Mouse (Mus musculus) neural tube, embryonic 11.5 days (tissue): ENCODE results near the gene Apol10b. TPM values are rescaled to one million over a fixed set of nuclear protein-coding genes. Genes with fewer than 3 reads are reported as not detected.

Experiments used
- ATAC-seq: fragments of 200-750 bp; cut with Nextera tagmentation; 2 replicates; pipeline ENCODE4 v1.8.0; 2017; ENCODE audit warnings: moderate number of reproducible peaks, mild to moderate bottlenecking, moderate TSS enrichment, moderate library complexity; ENCODE audit not compliant: insufficient read depth, low FRiP score, low TSS enrichment
- DNase-seq: peaks from one replicate; pipeline ENCODE4 v3.0.0-alpha.2; 2015; ENCODE audit warnings: low spot score
- H3K27ac ChIP-seq: fragments of 300-500 bp; sonication (generic); 2 replicates; pipeline ENCODE4 v1.5.1; 2014; ENCODE audit warnings: low read depth, mild to moderate bottlenecking, low read length
- H3K27me3 ChIP-seq: fragments of 300-500 bp; sonication (generic); 2 replicates; pipeline ENCODE4 v1.6.1; 2014; ENCODE audit warnings: mild to moderate bottlenecking, low read length, mixed read lengths; ENCODE audit not compliant: control insufficient read depth, insufficient read depth
- H3K36me3 ChIP-seq: fragments of 300-500 bp; sonication (generic); 2 replicates; pipeline ENCODE4 v1.6.1; 2014; ENCODE audit warnings: mild to moderate bottlenecking, low read length, moderate library complexity, mixed read lengths; ENCODE audit not compliant: control insufficient read depth, insufficient read depth
- H3K4me1 ChIP-seq: fragments of 300-500 bp; sonication (generic); 2 replicates; pipeline ENCODE4 v1.6.1; 2014; ENCODE audit warnings: low read length, mixed read lengths; ENCODE audit not compliant: control insufficient read depth, insufficient read depth
- H3K4me2 ChIP-seq: fragments of 300-500 bp; sonication (generic); 2 replicates; pipeline ENCODE4 v1.6.1; 2014; ENCODE audit warnings: low read depth, mild to moderate bottlenecking, moderate library complexity
- H3K4me3 ChIP-seq: fragments of 300-500 bp; sonication (generic); 2 replicates; pipeline ENCODE4 v1.5.1; 2014; ENCODE audit warnings: low read depth, low read length
- H3K9ac ChIP-seq: fragments of 300-500 bp; sonication (generic); 2 replicates; pipeline ENCODE4 v1.6.1; 2014; ENCODE audit warnings: mild to moderate bottlenecking, low read length
- H3K9me3 ChIP-seq: fragments of 300-500 bp; sonication (generic); 2 replicates; pipeline ENCODE4 v1.6.1; 2016; ENCODE audit warnings: low read length; ENCODE audit not compliant: control insufficient read depth
- WGBS: fragments of 180-500 bp; shearing (Covaris S2); extraction: QIAGEN DNeasy Blood & Tissue Kit; methylation state at CpG from one replicate; pipeline ENCODE4 v1.1.7; 2014; 5-methylcytosine and 5-hydroxymethylcytosine counted together
- polyA plus RNA-seq: library from polyadenylated mRNA; unstranded; fragments of >200 nt; fragmentation: Nextera tagmentation; extraction: Ambion mirVana; gene quantifications from 2 replicates; pipeline ENCODE4 v1.2.1, GENCODE M21; 2014

The Apol10b gene
- polyA plus RNA-seq, 1 experiment from 2014 or later = not detected

- no peak for ATAC-seq
- 87% methylated on average over 1 of the region's 1 CpGs for WGBS
These were observed 2.4 kb downstream of the Apol10b start for GRCm38 (mm10) chr15:77593557-77593956.

GRCm38 (mm10) chr15:77590881-77591280 is 5.0 kb downstream of the Apol10b start:
- Histone ChIP-seq H3K4me3 (no peak overlapping the region), H3K9ac (no peak overlapping the region), H3K27me3 (no peaks in the 10 kb centered on the region), H3K27ac (no peak overlapping the region), H3K36me3 (no peaks in the 10 kb centered on the region), H3K4me1 (no peaks in the 10 kb centered on the region), H3K9me3 (no peaks in the 10 kb centered on the region), H3K4me2 (no peak overlapping the region)
- 82% methylated on average over 2 of the region's 2 CpGs for WGBS
- no peak for DNase-seq
- ATAC-seq = no peak

More at GRCm38 (mm10) chr15:77593557-77593956, 2.4 kb downstream of the Apol10b start:
- no peaks in the 10 kb centered on the region for H3K27me3 ChIP-seq
- no peak overlapping the region for H3K4me2 ChIP-seq
- H3K27ac ChIP-seq = no peak overlapping the region
- no peak for DNase-seq
- no peak overlapping the region for H3K4me3 ChIP-seq
- no peak overlapping the region for H3K9ac ChIP-seq
- no peaks in the 10 kb centered on the region for H3K4me1 ChIP-seq
- H3K9me3 ChIP-seq = no peaks in the 10 kb centered on the region
- no peaks in the 10 kb centered on the region for H3K36me3 ChIP-seq

GRCm38 (mm10) chr15:77588981-77589380 is 6.9 kb downstream of the Apol10b start:
- no peaks in the 10 kb centered on the region for H3K4me1 ChIP-seq
- H3K4me2 ChIP-seq = no peak overlapping the region
- H3K36me3 ChIP-seq = no peaks in the 10 kb centered on the region
- no peak overlapping the region for H3K4me3 ChIP-seq
- DNase-seq = no peak
- no peak overlapping the region for H3K27ac ChIP-seq
- H3K27me3 ChIP-seq = no peaks in the 10 kb centered on the region
- no peaks in the 10 kb centered on the region for H3K9me3 ChIP-seq
- ATAC-seq = no peak
- H3K9ac ChIP-seq = no peak overlapping the region

GRCm38 (mm10) chr15:77587026-77587425 is 8.9 kb downstream of the Apol10b start:
- Histone ChIP-seq H3K4me2 (no peak overlapping the region), H3K27me3 (no peaks in the 10 kb centered on the region), H3K9ac (no peak overlapping the region), H3K36me3 (no peaks in the 10 kb centered on the region), H3K27ac (no peak overlapping the region), H3K4me1 (no peaks in the 10 kb centered on the region), H3K9me3 (no peaks in the 10 kb centered on the region), H3K4me3 (no peak overlapping the region)
- DNase-seq = no peak
- no peak for ATAC-seq

GRCm38 (mm10) chr15:77581681-77582080 is 14.2 kb downstream of the Apol10b start:
- ATAC-seq (no peak), DNase-seq (no peak)
- H3K27me3 ChIP-seq = no peaks in the 10 kb centered on the region
- H3K27ac ChIP-seq = no peak overlapping the region
- H3K9ac ChIP-seq = no peak overlapping the region
- no peak overlapping the region for H3K4me2 ChIP-seq
- no peak overlapping the region for H3K4me3 ChIP-seq
- H3K36me3 ChIP-seq = no peaks in the 10 kb centered on the region
- no peaks in the 10 kb centered on the region for H3K9me3 ChIP-seq
- H3K4me1 ChIP-seq = no peaks in the 10 kb centered on the region
- WGBS = 73% methylated on average over 1 of the region's 1 CpGs

GRCm38 (mm10) chr15:77579311-77579710 is 16.6 kb downstream of the Apol10b start:
- Histone ChIP-seq H3K4me1 (no peaks in the 10 kb centered on the region), H3K27ac (no peak overlapping the region), H3K9ac (no peak overlapping the region), H3K36me3 (no peaks in the 10 kb centered on the region), H3K27me3 (no peaks in the 10 kb centered on the region), H3K4me3 (no peak overlapping the region), H3K4me2 (no peak overlapping the region), H3K9me3 (no peaks in the 10 kb centered on the region)
- 89% methylated on average over 4 of the region's 4 CpGs for WGBS
- DNase-seq (no peak), ATAC-seq (no peak)

GRCm38 (mm10) chr15:77578801-77579200 is 17.1 kb downstream of the Apol10b start:
- Histone ChIP-seq H3K27ac (no peak overlapping the region), H3K4me3 (no peak overlapping the region), H3K4me1 (no peaks in the 10 kb centered on the region), H3K27me3 (no peaks in the 10 kb centered on the region), H3K36me3 (no peaks in the 10 kb centered on the region), H3K4me2 (no peak overlapping the region), H3K9me3 (no peaks in the 10 kb centered on the region), H3K9ac (no peak overlapping the region)
- DNase-seq (no peak), ATAC-seq (no peak)
- WGBS = 91% methylated on average over 2 of the region's 2 CpGs

- Histone ChIP-seq H3K4me2 (no peak overlapping the region), H3K4me1 (no peaks in the 10 kb centered on the region), H3K4me3 (no peak overlapping the region), H3K36me3 (no peaks in the 10 kb centered on the region), H3K9me3 (no peaks in the 10 kb centered on the region), H3K9ac (no peak overlapping the region), H3K27ac (no peak overlapping the region), H3K27me3 (no peaks in the 10 kb centered on the region)
- ATAC-seq (no peak), DNase-seq (no peak)
These were observed 32.7 kb downstream of the Apol10b start for GRCm38 (mm10) chr15:77563219-77563618.

GRCm38 (mm10) chr15:77561792-77562191 is 34.1 kb downstream of the Apol10b start, which contains the start of gene 1700025B11Rik:
1700025B11Rik (minus strand) TSS chr15:77561892.
- H3K9me3 ChIP-seq = no peaks in the 10 kb centered on the region
- ATAC-seq (no peak), DNase-seq (no peak)
- no peak within 1 kb of the TSS for H3K4me2 ChIP-seq
- H3K27ac ChIP-seq = no peak within 1 kb of the TSS
- H3K36me3 ChIP-seq = no peaks in the 10 kb centered on the region
- no peak within 1 kb of the TSS for H3K4me3 ChIP-seq
- no peak within 1 kb of the TSS for H3K9ac ChIP-seq
- H3K4me1 ChIP-seq = no peaks in the 10 kb centered on the region
- no peaks in the 10 kb centered on the region for H3K27me3 ChIP-seq
